Mouse (Mus musculus) midbrain, embryonic 10.5 days (tissue): ENCODE measurements around the gene Fzd9. TPM values are rescaled to one million over a fixed set of nuclear protein-coding genes. Genes with fewer than 3 reads are reported as not detected.

Experiments used
- microRNA-seq: library from miRNA; unstranded; fragments of <30 nt; microRNA quantifications from one replicate; pipeline ENCODE4, GENCODE M21; 2017
- polyA plus RNA-seq: library from polyadenylated mRNA; unstranded; fragments of >200 nt; fragmentation: Nextera tagmentation; extraction: Ambion mirVana; gene quantifications from 2 replicates; pipeline ENCODE4 v1.2.1, GENCODE M21; 2016

Gene Fzd9
- polyA plus RNA-seq, 1 experiment from 2014 or later, result 15.5 TPM

Small RNA genes within 50 kb of the gene (microRNA-seq; reads per million reads assigned to microRNA genes)
- not detected for gene Gm25315

Other genes starting within 250 kb of the Fzd9 start
- gene Abhd11, start 242.1 kb downstream of the Fzd9 start, polyA plus RNA-seq, result 39.4 and 39.8 TPM in 2 replicates
- gene Stx1a, start 227.7 kb downstream of the Fzd9 start, polyA plus RNA-seq, result 13.3 and 17.5 TPM in 2 replicates
- 27.2 and 28.3 TPM in 2 replicates for gene Dnajc30, start 187.0 kb downstream of the Fzd9 start, polyA plus RNA-seq
- gene Bud23, start 186.3 kb downstream of the Fzd9 start, polyA plus RNA-seq, result 158 and 179 TPM in 2 replicates
- 7.2 and 11.2 TPM in 2 replicates for gene Vps37d, start 173.0 kb downstream of the Fzd9 start, polyA plus RNA-seq
- 2.0 TPM in 2 replicates for gene Mlxipl, start 161.3 kb downstream of the Fzd9 start, polyA plus RNA-seq
- 23.6 and 25.8 TPM in 2 replicates for gene Tbl2, start 101.6 kb downstream of the Fzd9 start, polyA plus RNA-seq
- gene Bcl7b, start 82.9 kb downstream of the Fzd9 start, polyA plus RNA-seq, result 49.4 and 49.5 TPM in 2 replicates
- 49.3 and 51.5 TPM in 2 replicates for gene Baz1b, start 64.0 kb downstream of the Fzd9 start, polyA plus RNA-seq
- gene Fkbp6, start 98.8 kb upstream of the Fzd9 start, polyA plus RNA-seq, result 0.11 TPM in 1 of 2 replicates, not detected in the other
- gene Trim50, start 102.1 kb upstream of the Fzd9 start, polyA plus RNA-seq, result not detected in 2 replicates
- gene Nsun5, start 118.7 kb upstream of the Fzd9 start, polyA plus RNA-seq, result 45.2 and 46.0 TPM in 2 replicates
- 17.4 and 17.7 TPM in 2 replicates for gene Pom121, start 143.3 kb upstream of the Fzd9 start, polyA plus RNA-seq